Mouse (Mus musculus): ENCODE measurements at regions not wholly inside any gene's neighbourhood (a gene's known extent, or its start where the extent isn't known, plus 50 kb on each side); places are given as distances from the start of the nearest gene placed in this dataset.

DNA sequence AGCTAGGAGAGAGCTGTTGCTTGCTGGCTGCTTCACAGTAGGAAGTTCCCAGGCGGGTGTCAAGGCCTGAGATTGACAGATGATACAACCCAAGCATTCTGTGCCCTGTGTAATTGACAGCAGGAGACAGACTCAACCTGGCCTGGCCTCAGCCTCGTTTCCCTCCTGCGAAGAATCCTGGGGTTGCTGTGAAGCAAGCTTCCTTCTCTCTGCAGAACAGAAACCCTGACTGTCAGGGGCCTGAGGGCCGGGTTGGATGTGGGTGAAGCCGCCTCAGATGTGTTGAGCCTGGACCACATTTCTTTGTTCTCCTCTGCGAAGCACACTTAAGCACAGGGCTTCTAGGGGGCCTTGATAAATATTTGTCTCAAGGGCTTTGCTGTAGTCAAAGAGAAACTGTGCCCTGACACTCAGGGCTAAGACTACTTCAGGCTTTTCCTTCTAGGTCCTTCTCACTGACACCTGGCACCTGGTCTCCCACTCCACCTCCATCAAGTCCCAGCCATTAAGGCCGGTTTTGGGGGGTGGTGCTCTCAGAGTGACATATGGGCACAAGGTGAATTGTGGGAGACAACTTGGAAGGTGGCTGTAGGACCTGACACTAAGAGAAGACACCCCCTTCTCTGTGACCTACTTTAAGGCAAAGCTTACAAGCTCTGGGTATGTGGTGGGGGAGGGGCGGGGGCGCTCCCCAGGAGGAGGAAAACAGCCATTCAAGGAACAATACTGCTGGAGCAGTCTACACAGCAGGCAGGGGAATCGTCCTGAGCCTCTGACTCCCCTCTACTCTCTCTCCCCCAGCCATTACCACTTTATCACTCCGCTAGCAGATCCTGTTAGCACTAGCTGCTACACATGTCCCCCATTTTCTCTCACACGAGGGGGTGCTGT lies 219.2 kb upstream of the Hes1 start:
- no peak for TF ChIP-seq POLR2A (IDR thresholded peaks at IDR 0.05; ENCODE audit: insufficient read length, low read depth)
- no peak for TF ChIP-seq POLR2AphosphoS2 (IDR thresholded peaks at IDR 0.05; ENCODE audit: insufficient read length, low read depth)
- TF ChIP-seq MYOG (IDR thresholded peaks at IDR 0.05; ENCODE audit: control insufficient read depth in 1 of 3, insufficient read depth in 1 of 3, insufficient read length in 2 of 3, low read depth in 2 of 3), result no peak
- no peak for TF ChIP-seq MYOD1 (IDR thresholded peaks at IDR 0.05; ENCODE audit: control insufficient read depth in 1 of 3, insufficient read length in 2 of 3, low read depth in 2 of 3)
- TF ChIP-seq MAX (IDR thresholded peaks at IDR 0.05; ENCODE audit: low read depth), result no peak
- no peak for TF ChIP-seq TCF12 (IDR thresholded peaks at IDR 0.05; ENCODE audit: insufficient read depth, poor library complexity, severe bottlenecking)
- TF ChIP-seq USF1 (IDR thresholded peaks at IDR 0.05; ENCODE audit: low read depth), result no peak
- no peak for TF ChIP-seq CEBPB (IDR thresholded peaks at IDR 0.05; ENCODE audit: insufficient read depth, poor library complexity, severe bottlenecking)
- TF ChIP-seq REST (IDR thresholded peaks at IDR 0.05; ENCODE audit: insufficient read depth, insufficient read length), result no peak
- no peak for TF ChIP-seq E2F4 (IDR thresholded peaks at IDR 0.05; ENCODE audit: insufficient read depth)
